Mouse (Mus musculus) lung, postnatal 4 days (tissue): ENCODE results near the gene Elmod3.
"Not testable (repeated sequence)": the region's sequence is repeated elsewhere in the genome, so short reads cannot be mapped to it uniquely, and the experiment has no call there.

ENCODE experiments used
- DNase-seq, 2 experiments: peaks; one replicate each; pipeline ENCODE4 v3.0.0; 2021

The Elmod3 gene

DNA sequence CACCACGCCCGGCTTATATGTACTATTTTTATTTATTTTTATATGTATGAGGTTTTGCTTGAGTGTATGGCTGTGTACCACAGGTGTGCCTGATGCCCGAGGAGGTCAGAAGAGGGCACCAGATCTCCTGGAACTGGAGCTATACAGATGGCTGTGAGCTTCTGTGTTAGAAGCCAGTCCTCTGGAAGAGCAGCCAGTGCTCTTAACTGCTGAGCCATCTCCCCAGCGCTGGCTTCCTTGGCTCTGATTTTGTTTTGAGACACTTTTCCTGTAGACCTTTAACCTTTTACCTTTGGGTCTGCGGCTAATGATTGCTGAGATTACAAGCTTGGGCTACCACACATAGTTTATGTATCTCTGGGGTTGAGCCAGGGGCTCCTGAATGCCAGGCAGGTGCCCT, 30.7 kb downstream of the Elmod3 start:
- DNase-seq = no peak

DNA sequence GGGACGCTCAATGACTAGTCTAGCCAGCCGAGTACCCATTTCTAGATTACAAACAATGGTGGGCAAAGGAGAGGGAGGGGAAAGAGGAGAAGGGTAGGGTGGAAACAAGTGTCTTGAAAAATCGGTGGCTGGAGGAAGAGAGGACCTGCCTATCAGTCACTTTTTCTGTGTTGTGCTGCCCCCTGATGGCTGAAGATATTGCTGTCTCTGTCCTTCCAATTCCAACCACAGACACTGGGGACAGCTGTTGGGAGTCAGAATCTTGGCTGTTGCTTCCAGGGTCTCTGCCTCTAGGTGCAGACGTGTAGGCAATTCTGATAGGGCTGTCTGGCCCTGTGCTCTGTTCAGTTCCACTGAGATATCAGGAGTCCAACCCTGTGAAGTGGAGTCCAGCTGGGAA, 32.2 kb downstream of the Elmod3 start:
- DNase-seq = peak; percentile 80 to 91

DNA sequence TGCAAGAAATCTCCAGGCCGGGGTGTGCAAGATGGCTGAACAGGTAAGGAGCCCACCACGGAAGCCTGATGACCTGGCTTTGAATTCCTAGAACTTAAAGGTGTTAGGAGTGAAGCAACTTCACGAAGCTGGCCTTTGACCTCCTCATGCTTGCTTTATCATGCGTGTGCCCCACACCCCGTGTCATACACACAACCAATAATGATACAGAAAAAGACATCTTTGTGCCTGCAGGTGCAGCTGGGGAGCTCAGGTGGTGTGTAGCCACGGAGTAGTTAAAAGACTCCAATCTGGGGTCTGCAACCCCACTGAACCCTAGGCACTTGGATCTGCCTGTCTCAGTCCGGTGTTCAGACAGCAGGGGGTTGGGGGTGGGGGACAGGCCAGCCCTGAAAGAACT, 32.7 kb downstream of the Elmod3 start:
- DNase-seq = no peak

DNA sequence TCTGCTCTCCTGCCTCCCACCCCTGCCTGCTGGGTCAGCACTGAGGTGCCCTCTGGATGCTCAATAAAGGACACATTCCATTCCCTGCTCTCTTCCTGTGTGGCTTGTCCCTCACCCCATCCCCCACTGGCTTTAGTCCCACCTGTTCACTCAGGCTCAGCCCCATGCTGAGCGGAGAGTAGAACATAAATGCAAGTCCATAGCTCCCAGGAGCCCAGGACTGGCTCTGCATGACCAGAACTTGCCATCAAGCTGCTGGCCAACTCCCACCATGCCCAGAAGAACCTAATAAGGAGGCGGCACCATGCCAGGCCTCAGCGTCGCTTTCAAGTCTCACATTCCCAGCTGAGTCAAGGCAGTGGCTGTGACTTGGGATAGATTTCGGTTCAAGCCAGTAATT, 35.3 kb downstream of the Elmod3 start:
- no peak for DNase-seq

DNA sequence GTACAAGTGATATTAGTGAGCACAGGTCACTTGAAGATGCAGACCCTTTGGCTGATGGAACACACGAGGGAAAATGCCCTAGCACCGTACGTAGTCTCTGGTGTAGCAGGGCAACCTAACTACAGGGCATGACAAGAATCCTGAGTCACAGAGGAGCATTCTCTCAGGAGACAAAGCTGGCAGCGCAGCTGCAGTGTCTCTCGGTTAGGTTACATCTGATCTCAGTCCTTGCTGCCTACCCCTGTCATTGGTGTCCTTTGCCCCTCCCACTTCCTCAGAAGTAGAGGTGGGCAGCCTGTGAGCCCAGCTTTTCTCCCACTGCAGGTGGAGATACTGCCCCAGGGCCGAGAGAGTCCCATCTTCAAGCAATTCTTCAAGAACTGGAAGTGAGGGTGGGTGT, 35.7 kb downstream of the Elmod3 start:
- DNase-seq = no peak

DNA sequence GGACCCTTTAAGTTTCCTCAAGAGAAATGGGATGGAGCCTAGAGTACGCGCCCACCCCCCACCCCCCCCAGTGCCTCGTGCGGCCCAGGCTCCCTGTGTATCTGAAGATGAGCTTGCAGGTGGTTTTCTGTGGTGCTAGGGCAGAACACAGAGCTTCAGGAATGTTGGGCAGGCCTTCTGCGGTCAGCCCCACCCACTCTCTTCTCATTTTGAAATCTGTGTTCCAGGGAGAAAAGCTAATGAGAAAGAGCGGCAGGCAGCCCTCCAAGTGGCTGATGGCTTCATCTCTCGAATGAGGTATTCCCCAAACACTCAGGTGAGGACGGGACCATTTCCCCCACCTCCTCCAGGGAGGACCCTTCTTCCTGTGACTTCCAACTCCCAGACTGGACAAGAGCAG, 37.4 kb downstream of the Elmod3 start:
- no peak for DNase-seq

DNA sequence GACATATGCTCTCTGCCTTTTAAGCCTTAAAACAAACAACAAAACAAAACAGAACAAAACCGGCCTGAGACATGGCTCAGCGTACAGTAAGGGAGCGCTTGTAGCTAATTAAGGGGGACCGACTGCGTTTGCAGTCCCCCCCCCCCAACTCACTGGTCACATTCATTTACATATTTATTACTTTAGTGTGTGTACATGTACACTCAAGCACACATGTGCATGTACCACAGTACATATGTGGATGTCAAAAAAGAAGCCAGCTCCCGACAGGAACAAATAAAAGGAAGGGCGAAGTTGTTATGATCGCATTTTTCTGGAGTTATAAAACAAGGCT, 45.2 kb downstream of the Elmod3 start:
- no peak for DNase-seq

DNA sequence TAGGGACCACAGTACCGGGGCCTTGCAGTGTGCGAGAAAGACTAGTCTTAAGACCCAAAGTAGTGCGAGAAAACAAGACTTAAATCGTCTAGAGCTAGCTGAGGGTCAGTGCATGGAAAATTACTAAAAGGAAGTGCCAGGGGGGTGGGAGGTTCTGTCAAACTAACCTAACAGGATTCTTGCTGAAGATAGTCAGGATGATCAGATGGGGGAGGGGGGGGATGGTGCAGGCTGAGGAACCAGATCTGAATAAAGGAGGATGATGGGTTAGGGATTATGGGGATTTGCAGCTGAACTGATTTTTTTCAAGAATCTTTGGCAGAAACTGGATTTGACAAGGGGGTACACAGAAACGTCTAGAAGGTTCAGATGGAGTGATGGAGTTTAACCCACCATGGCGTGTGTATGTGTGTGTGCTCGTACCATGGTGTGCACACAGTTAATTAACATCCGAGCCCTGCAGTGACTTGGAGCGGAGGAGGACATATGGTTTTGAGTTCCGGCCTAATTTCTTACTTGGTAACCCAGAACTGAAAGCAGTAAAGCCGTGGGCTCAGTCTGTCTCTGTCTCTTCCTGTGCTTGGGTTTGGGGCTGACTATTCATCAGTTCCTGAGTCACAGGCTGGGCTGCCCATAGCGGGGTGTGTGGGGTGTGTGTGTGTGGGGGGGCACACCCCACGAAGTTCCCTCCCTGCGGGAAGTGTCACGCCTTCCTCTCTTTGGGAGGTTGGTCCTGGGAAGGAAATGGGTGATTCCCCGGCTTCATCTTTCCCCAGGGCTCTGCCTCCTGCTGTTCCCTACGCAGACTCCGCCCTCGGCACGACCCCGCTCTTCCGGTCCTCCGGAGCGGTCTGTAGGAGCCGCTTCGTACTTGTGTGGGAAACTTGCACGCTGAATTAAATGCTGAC, 45.8 kb downstream of the Elmod3 start:
- peak; percentile 77 to 88 for DNase-seq

DNA sequence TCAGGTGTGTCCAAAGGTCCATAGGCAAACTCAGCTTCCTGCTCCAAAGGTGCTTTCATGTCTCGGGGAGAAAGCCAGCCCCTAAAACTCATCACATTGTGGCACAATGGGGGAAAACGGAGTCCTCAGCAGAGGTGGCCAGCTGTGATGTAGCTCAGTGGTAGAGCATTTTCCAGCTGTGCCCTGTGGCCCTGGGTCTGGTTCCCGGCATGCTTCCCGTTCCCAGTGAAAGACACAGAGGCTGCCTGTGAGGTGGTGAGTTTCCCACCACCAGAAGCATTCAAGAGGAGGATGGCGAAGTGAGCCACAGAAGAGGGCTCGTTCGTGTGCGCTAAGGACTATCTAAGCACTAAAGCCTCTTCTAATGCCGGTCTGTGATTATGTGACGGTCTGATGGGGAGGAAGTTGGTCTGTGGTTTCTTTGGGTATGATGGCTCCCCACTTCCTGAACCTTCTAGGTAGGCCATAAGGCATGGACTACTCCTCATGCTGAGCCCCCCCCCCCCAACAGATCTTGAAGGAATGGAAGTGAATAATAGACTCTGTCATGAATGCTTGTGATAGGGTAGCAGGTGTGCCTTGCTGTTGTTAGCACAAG, 47.6 kb downstream of the Elmod3 start:
- DNase-seq = no peak

GRCm38 (mm10) chr6:72550025-72550424, 48.2 kb downstream of the Elmod3 start:
- DNase-seq = no peak

- peak; percentile 56 to 65 for DNase-seq
Measured at GRCm38 (mm10) chr6:72549041-72549580, 49.1 kb downstream of the Elmod3 start.

DNA sequence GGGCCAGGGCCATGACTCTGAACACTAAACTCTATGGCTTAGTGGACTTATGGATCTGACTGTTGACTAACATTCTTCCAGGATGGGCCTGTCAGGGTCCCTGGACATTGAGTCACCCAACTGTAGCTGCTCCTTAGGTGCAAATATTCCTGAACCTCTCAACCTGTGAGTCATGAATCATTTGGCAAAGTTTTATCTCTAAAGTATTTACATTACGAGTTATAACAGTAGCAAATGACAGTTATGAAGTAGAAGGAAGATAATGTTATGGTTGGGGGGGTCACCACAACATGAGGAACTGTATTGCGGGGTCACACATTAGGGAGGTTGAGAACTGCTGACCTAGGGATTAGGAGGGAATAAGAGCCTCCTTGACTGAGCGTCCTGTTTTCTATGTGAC, 50.4 kb downstream of the Elmod3 start:
- no peak for DNase-seq

GRCm38 (mm10) chr6:72547121-72547520, 51.1 kb downstream of the Elmod3 start:
- DNase-seq = no peak

GRCm38 (mm10) chr6:72545377-72545776, 52.8 kb downstream of the Elmod3 start:
- DNase-seq = no peak

GRCm38 (mm10) chr6:72544283-72544987, 53.8 kb downstream of the Elmod3 start, which contains the start of gene Capg:
Gene Capg, plus strand, starts transcription at chr6:72544391.
- peak; percentile 72 to 76 for DNase-seq

DNA sequence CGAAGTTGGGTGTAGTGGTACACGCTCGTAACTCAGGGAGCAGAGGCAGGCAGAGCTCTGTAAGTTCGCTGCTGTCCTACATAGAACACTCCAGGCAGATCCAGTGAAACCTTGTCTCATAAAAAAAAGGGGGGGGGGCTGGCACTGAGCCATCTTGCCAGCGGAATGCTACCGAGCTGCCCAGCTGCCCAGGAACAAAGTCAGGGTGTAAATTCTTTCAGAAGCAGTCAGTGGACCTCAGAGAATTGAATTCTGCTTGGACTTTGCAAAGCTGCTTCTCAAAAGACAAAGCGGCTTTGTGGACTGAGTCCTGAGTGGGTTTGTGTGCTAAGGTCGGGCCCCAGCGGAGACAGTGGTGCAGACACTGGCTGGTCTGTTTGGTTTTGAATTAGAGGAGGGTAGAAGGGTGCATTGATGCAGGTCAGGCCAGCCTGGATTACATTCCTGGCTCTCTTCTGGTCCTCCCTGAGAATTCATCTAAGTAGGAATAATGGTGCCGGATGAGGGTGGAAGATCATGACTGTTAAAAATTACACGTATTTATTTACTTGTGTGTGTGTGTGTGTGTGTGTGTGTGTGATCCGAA, 54.9 kb downstream of the Elmod3 start:
- no peak for DNase-seq

- DNase-seq = peak; percentile 88 to 92
Measured at GRCm38 (mm10) chr6:72538562-72539031, 59.6 kb downstream of the Elmod3 start.

- no peak for DNase-seq
Measured at GRCm38 (mm10) chr6:72537998-72538500, 60.2 kb downstream of the Elmod3 start.

DNA sequence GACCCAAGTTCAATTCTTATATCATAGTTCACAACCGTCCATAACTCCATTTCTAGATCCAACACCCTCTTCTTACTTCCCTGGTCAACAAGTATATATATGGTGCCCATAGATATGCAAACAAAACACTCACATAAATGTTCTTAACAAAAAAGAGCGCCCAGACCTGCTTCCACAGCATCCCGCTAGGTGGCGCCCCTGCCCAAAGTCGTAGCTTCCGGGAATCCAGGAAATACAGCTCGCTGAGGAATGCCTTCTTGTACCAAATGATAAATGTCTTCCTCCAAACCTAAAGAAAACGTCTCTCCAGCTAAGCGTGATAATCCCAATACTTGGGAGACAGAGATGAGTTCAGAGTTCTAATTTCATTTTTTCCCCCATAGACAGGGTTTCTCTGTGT, 63.0 kb downstream of the Elmod3 start:
- peak; percentile 85 to 91 for DNase-seq

DNA sequence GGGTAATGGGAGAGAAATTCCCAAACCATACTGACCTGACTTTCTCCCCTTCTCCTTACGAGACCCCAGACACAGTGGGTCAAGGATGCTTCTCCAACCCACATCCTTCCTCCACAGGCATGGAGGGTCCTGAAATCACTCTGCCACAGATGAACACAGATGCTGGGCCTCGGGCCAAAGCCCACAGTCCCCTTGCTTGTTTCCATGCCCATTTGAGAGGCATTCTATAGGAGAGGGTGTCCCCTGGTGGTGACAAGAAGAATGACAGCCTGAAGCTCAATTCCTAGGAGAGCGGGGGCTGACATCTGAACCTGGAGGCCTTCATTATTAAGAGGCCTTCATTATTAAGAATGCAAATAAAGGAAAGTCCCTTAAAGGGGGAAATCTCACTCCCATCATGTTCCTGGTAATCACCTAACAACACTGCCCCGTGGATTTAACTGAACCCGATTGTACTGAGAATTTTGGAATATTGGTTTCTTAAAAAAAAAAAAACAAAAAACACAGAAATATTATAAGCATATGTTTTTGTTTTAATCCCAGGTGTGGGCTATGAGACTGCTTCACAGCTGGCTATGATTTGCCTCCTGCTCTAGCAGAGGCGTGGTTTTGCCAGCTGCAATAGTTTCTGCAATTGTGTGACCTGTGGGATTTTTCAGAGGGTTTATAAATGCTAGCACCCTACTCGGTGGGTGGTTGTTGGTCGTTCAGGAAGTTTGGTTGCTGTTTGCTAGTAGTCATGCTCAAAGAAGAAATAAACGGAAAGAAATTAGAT, 64.0 kb downstream of the Elmod3 start:
- peak; percentile 77 to 79 for DNase-seq

GRCm38 (mm10) chr6:72533555-72533954, 64.7 kb downstream of the Elmod3 start:
- DNase-seq = not testable (repeated sequence)

- DNase-seq = no peak
Measured at GRCm38 (mm10) chr6:72532580-72532979, 65.6 kb downstream of the Elmod3 start.
